Mouse (Mus musculus) liver, embryonic 11.5 days (tissue): ENCODE measurements at regions not wholly inside any gene's neighbourhood (a gene's known extent, or its start where the extent isn't known, plus 50 kb on each side); places are given as distances from the start of the nearest gene placed in this dataset.
A peak's percentile ranks its signal among the peaks of the same experiment; 100 is the strongest.

Experiments used
- ATAC-seq: fragments of 200-750 bp; cut with Nextera tagmentation; replicated peaks from 2 replicates; pipeline ENCODE4 v1.8.0; 2017; ENCODE audit warnings: moderate number of reproducible peaks, mild to moderate bottlenecking, moderate TSS enrichment, moderate library complexity; ENCODE audit not compliant: low FRiP score
- DNase-seq: peaks from one replicate; pipeline ENCODE4 v3.0.0-alpha.2; 2017; ENCODE audit warnings: low spot score
- H3K27ac ChIP-seq: fragments of 300-500 bp; sonication (generic); 2 replicates; pipeline ENCODE4 v1.5.1; 2014; ENCODE audit warnings: mild to moderate bottlenecking, low read depth, low read length, control low read depth
- H3K27me3 ChIP-seq: fragments of 300-500 bp; sonication (generic); replicated peaks from 2 replicates; pipeline ENCODE4 v1.6.1; 2014; ENCODE audit warnings: low read length, mixed read lengths; ENCODE audit not compliant: control insufficient read depth, insufficient read depth
- H3K36me3 ChIP-seq: fragments of 300-500 bp; sonication (generic); 2 replicates; pipeline ENCODE4 v1.6.1; 2014; ENCODE audit warnings: mild to moderate bottlenecking, low read length, moderate library complexity, mixed read lengths; ENCODE audit not compliant: control insufficient read depth, insufficient read depth
- H3K4me1 ChIP-seq: fragments of 300-500 bp; sonication (generic); replicated peaks from 2 replicates; pipeline ENCODE4 v1.6.1; 2014; ENCODE audit warnings: low read length, mixed read lengths; ENCODE audit not compliant: control insufficient read depth, insufficient read depth
- H3K4me2 ChIP-seq: fragments of 300-500 bp; sonication (generic); 2 replicates; pipeline ENCODE4 v1.6.1; 2014; ENCODE audit warnings: mild to moderate bottlenecking, control low read depth, moderate library complexity
- H3K4me3 ChIP-seq: fragments of 300-500 bp; sonication (generic); 2 replicates; pipeline ENCODE4 v1.5.1; 2014; ENCODE audit warnings: low read depth, low read length, control low read depth
- H3K9ac ChIP-seq: fragments of 300-500 bp; sonication (generic); 2 replicates; pipeline ENCODE4 v1.6.1; 2014; ENCODE audit warnings: low read depth, low read length, control low read depth
- H3K9me3 ChIP-seq: fragments of 300-500 bp; sonication (generic); 2 replicates; pipeline ENCODE4 v1.6.1; 2016; ENCODE audit warnings: low read length, inconsistent platforms, mixed read lengths; ENCODE audit not compliant: control insufficient read depth
- WGBS: fragments of 180-500 bp; shearing (Covaris S2); extraction: QIAGEN DNeasy Blood & Tissue Kit; methylation state at CpG from one replicate; pipeline ENCODE4 v1.1.7; 2014; 5-methylcytosine and 5-hydroxymethylcytosine counted together

DNA sequence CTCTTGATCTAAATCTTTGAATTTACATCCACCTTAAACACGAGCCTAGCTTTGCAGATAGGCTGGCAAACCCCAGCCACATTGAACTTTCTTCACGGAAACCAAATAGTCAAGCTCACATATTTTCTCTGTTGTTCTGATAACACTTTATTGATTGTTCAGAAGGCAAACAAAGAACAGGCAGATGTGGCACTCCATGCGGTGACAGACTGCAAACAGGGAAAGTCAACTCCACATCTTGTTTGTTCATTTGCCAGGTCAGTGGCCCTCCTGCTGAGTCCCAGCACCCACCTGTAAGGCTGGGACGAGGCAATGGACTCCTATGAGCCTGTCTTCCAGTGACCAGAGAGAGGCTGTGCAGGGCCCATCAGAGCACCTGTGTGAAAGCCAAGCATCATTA is 255.7 kb downstream of the Sox9 start:
- H3K4me2 ChIP-seq: no peak overlapping the region
- ATAC-seq (no peak), DNase-seq (no peak)
- H3K36me3 ChIP-seq: no peaks in the 10 kb centered on the region
- no peaks in the 10 kb centered on the region for H3K4me1 ChIP-seq
- no peak overlapping the region for H3K4me3 ChIP-seq
- no peak overlapping the region for H3K27ac ChIP-seq
- WGBS: 62% methylated on average over 4 of the region's 4 CpGs
- H3K9ac ChIP-seq: no peak overlapping the region
- H3K9me3 ChIP-seq: no peaks in the 10 kb centered on the region
- H3K27me3 ChIP-seq: 0 out of 2 replicates have a peak, but pooled peaks cover 2% of the 10 kb centered on the region

DNA sequence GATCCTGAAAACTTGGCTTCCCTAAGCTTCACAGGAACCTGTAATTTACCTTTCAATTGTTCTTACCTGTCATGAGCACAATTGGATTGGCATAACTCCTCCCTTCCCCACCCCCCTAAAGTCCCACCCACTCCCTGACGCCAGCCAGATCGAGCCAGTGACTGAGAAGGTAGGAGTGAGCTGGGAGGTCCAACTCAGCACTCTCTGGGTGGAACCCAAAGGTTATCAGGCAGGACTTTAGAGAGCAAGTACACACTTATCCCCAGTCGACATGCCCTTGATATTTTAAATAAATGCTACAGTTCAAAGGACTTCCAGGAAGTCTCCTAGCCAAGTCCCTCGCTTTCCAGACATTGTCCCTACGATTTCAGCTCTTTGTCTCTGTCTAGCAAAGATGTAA is 260.7 kb downstream of the Sox9 start:
- no peak overlapping the region for H3K27ac ChIP-seq
- no peaks in the 10 kb centered on the region for H3K9me3 ChIP-seq
- H3K4me1 ChIP-seq: peaks cover 9% of the 10 kb centered on the region; the same call in 1 of the 2 replicates
- H3K27me3 ChIP-seq: no peaks in the 10 kb centered on the region
- DNase-seq (no peak), ATAC-seq (0 out of 2 replicates have a peak, but pooled peaks have one; percentile 24)
- WGBS: 36% methylated on average over 5 of the region's 5 CpGs
- no peak overlapping the region for H3K4me3 ChIP-seq
- H3K36me3 ChIP-seq: no peaks in the 10 kb centered on the region
- H3K4me2 ChIP-seq: no peak overlapping the region
- H3K9ac ChIP-seq: no peak overlapping the region

DNA sequence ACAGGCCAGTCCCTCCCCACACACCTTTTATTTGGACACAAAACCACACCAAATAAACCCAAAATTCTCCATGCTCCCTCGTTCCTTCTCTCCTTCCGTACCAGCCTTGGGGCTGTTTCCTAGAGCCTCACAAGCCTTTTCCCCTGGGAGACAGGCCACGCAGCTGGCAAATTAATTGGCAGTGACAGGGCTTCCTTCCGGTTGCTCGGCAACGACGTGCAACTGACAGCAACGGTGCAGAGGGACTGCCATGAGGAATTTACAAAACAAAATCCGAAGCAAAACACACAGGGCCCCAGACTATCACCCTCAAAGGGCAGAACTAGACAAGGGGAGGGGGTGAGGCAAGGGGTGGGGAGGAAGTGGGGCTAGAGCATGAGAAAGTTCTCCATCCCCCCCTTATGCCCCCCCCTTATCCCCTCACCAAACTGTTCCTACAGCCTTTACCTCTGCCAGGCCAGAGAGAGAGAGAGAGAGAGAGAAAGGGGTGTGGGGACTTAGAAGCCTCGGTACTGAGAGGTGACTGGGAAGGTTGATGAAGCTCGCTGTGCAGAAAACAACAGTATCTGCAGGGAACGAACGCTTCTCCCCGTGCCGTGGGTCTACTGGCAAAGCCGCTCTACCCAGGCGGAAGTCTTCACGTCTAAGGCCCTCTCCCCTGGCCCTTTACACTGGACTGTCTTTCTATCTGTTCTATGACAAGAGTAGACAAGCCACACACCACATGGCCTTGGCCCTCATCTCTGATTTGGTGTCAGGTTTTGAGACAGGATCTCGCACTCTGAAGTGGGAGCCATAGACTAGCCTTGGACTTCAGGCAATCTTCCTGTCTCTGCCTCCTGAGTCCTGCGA is 264.4 kb downstream of the Sox9 start:
- Histone ChIP-seq H3K4me1 (peaks cover 9% of the 10 kb centered on the region; the same call in 1 of the 2 replicates), H3K27me3 (no peaks in the 10 kb centered on the region), H3K9me3 (no peaks in the 10 kb centered on the region), H3K27ac (no peak overlapping the region), H3K9ac (no peak overlapping the region), H3K4me3 (no peak overlapping the region), H3K36me3 (no peaks in the 10 kb centered on the region), H3K4me2 (no peak overlapping the region)
- DNase-seq (no peak), ATAC-seq (no peak)
- 43% methylated on average over 20 of the region's 20 CpGs for WGBS

DNA sequence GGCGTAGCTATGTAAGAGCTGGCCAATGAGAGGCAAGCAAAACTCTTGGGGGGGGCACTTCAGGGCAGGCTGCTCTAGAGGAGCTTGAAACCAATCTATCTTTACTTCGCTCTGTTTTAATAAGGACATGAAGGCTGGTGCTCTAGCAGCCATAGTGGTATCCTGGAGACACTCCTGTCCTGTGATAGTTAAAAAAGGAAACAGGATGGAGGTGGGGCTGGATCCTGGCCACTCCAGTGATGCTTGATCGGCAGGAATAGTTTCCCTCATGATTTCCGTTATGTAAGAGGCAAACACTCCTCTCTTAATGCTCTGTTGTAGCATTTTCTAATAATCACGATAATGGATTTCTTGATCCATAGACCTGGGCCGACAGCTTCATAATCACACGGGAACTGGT is 266.1 kb downstream of the Sox9 start:
- DNase-seq: no peak
- ATAC-seq: no peak
- H3K4me3 ChIP-seq: no peak overlapping the region
- no peak overlapping the region for H3K9ac ChIP-seq
- peaks cover 8% of the 10 kb centered on the region; the same call in 1 of the 2 replicates for H3K4me1 ChIP-seq
- no peaks in the 10 kb centered on the region for H3K36me3 ChIP-seq
- 80% methylated on average over 7 of the region's 7 CpGs for WGBS
- H3K4me2 ChIP-seq: no peak overlapping the region
- H3K27me3 ChIP-seq: no peaks in the 10 kb centered on the region
- no peak overlapping the region for H3K27ac ChIP-seq
- H3K9me3 ChIP-seq: no peaks in the 10 kb centered on the region

DNA sequence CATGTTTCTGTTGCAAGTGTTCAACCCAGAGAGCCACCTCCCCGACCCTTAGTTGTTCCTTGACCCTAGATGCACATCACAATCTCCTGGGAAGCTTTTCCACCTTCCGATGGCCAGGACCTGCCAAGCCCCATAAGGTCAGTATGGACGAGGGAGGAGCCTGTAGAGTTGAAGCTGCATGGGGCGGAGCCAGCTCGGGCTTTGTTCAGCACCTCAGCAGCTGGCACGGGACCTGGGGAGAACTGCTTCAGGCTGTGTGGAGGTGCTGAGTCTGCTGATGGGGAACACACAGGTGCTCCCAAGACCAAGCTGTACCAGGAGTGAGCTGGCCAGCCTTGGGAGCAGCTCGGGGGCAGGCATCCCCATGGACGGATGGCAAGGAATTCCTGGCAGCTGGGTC is 267.6 kb downstream of the Sox9 start:
- DNase-seq: no peak
- Histone ChIP-seq H3K9ac (no peak overlapping the region), H3K4me3 (no peak overlapping the region), H3K27ac (no peak overlapping the region), H3K4me2 (no peak overlapping the region), H3K36me3 (no peaks in the 10 kb centered on the region), H3K4me1 (no peaks in the 10 kb centered on the region; the same call in 1 of the 2 replicates), H3K27me3 (no peaks in the 10 kb centered on the region), H3K9me3 (no peaks in the 10 kb centered on the region)
- WGBS: 58% methylated on average over 8 of the region's 8 CpGs
- no peak for ATAC-seq

DNA sequence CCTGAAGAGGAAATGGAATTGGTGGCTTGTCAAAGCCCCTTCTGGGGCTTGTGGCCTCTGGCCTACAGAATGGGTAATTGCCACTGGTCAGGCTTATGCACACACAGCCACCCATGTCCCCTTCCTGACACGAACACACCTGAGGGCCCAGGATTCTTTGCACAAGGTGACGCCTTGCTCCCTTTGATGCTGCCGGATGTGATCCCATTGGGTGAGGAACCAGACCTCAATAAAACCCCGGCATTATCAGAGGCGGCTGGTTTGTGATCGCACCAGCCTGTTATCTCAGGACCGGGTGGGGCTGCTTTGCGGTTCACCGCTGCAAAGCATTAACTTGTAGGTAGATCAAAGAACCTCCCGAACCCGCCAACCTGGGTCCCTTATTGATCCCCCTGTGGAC is 270.5 kb downstream of the Sox9 start:
- Histone ChIP-seq H3K4me1 (peaks cover 12% of the 10 kb centered on the region), H3K27ac (no peak overlapping the region), H3K36me3 (no peaks in the 10 kb centered on the region), H3K4me3 (no peak overlapping the region), H3K27me3 (no peaks in the 10 kb centered on the region), H3K9ac (no peak overlapping the region), H3K9me3 (no peaks in the 10 kb centered on the region), H3K4me2 (no peak overlapping the region)
- ATAC-seq (0 out of 2 replicates have a peak, but pooled peaks have one; percentile 29), DNase-seq (no peak)
- WGBS: 72% methylated on average over 11 of the region's 11 CpGs

DNA sequence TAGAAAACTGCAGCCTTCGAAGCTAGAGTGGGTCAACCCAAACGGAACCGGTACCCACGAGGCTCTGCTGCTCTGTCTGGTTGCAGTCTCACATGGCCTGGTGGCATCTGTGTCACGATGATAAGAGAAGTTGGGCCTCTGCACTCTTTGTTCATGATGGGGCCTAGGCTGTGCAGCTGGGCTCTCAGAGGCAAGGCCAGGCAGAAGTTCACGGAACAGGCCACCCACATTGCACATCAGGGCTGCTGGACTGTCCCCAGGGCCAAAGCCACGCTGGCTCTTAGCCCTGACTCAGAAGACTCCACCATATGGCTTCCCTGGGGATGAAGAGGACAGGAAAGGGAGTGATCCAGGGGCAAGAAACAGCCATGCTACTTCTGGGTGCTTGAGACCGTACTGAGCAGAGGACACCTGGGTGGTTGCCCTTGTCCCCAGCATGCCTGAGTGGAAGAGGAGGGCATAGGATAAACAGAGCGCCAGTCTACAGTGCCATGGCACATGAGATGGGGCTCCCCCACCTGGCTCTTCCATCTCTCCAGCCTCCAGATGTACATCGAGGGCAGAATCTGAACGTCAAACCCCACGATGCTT is 274.1 kb downstream of the Sox9 start:
- Histone ChIP-seq H3K27ac (no peak overlapping the region), H3K9me3 (no peaks in the 10 kb centered on the region), H3K4me3 (no peak overlapping the region), H3K4me1 (peaks cover 12% of the 10 kb centered on the region), H3K4me2 (no peak overlapping the region), H3K9ac (no peak overlapping the region), H3K27me3 (no peaks in the 10 kb centered on the region), H3K36me3 (no peaks in the 10 kb centered on the region)
- 60% methylated on average over 12 of the region's 12 CpGs for WGBS
- no peak for DNase-seq
- ATAC-seq: peak; percentile 73

DNA sequence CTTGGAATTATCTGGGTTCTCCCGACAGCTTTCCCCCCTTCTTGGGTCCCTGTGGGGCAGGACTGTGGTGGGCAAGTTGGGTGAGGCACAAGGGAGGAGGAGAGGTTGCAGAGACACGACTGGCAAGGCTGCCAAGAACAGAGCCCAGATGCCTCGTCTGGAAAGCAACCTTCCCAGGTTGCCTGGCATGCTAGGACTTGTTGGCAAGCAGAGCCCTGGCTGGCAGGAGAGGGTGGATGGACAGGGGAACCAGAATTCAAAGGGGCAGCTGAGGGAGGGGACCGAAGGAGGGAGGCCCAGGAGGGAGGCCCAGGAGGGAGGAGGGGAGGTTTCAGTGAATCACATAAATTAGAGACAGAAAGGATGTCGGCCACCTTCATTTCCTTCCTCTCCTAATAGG is 274.8 kb downstream of the Sox9 start:
- no peaks in the 10 kb centered on the region for H3K9me3 ChIP-seq
- H3K9ac ChIP-seq: no peak overlapping the region
- H3K4me2 ChIP-seq: no peak overlapping the region
- 31% methylated on average over 5 of the region's 5 CpGs for WGBS
- no peak overlapping the region for H3K27ac ChIP-seq
- H3K27me3 ChIP-seq: no peaks in the 10 kb centered on the region
- ATAC-seq (no peak), DNase-seq (no peak)
- H3K4me1 ChIP-seq: peaks cover 12% of the 10 kb centered on the region
- H3K4me3 ChIP-seq: no peak overlapping the region
- no peaks in the 10 kb centered on the region for H3K36me3 ChIP-seq

DNA sequence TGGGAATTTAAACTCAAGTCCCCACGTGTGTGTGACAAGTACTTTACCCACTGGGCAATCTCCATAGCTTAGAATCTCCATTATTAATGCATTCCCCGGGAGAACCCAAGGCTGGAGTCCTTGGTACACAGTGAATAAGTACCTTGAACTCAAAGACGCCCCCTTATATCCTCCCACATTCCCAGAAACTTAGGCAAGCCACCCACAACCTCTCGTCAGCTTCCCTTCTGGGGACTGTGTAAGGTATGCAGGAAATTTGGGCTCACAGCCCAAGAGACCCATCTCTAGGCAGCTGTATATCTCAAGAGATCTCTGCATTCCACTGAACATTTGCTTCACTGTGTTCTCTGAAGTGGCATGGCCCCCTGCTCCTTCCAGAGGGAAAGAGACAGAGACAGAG is 288.3 kb downstream of the Sox9 start:
- Histone ChIP-seq H3K27ac (no peak overlapping the region), H3K9me3 (no peaks in the 10 kb centered on the region), H3K9ac (no peak overlapping the region), H3K4me2 (no peak overlapping the region), H3K4me3 (no peak overlapping the region), H3K27me3 (no peaks in the 10 kb centered on the region), H3K36me3 (no peaks in the 10 kb centered on the region), H3K4me1 (peaks cover under 1% of the 10 kb centered on the region; the same call in 1 of the 2 replicates)
- DNase-seq (no peak), ATAC-seq (no peak)
- WGBS: 72% methylated on average over 4 of the region's 4 CpGs
